Mouse (Mus musculus) small intestine, adult 2 months (tissue): ENCODE data around the gene Stat3.

Experiments
- CTCF ChIP-seq: fragments of 200-500 bp; IDR thresholded peaks from 2 replicates; pipeline ENCODE4 v1.5.1; 2012; ENCODE audit warnings: low read depth, mild to moderate bottlenecking, control low read depth, inconsistent platforms, low read length, moderate library complexity, mixed read lengths; ENCODE audit not compliant: insufficient replicate concordance, insufficient read length; ENCODE audit errors: extremely low read depth
- POLR2A ChIP-seq: fragments of 200-500 bp; IDR thresholded peaks from 2 replicates; pipeline ENCODE4 v1.6.1; 2012; ENCODE audit warnings: low read depth, mild to moderate bottlenecking, control low read depth, inconsistent platforms, low read length, moderate library complexity

DNA sequence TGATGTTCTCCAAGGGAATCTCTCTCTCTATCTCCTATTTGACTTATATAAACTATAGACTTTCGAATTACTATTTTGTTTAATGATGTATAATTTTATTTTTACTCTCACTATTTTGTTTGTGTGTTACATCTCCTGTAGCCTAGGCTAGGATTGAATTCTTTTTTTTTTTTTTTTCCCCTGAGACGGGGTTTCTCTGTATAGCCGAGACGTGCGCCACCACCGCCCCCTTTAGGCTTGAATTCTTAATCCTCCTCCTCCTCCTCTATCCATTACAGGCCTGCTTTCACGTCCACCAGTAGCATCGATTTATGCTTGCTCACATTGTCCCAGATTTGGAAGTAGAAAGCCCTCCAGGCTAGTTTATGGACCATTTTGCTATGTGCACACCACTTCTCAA is 42.7 kb upstream of the Stat3 start:
- TF ChIP-seq POLR2A (no peak), CTCF (no peak)
